Comparison of ENCODE assay signal across 9 mouse cellular contexts in genomic region chr7:116191138-116191537, GRCm38 (mm10).
DNase-seq lines count a peak whose midpoint lies in the region; ATAC-seq and TF ChIP-seq lines count a peak whose summit lies in the region.
"Had no signal": no experiment of that assay in that cellular context is flagged by ENCODE, and none has a peak within 500 bp of the region (broad histone marks: within the 10 kb centered on the region; RNA-seq: fewer than 3 reads in every experiment).

No protein-coding gene starts in this region.

- H3K27me3 ChIP-seq in heart, embryonic 11.5 days (ENCODE audit: control insufficient read depth, insufficient read depth, low read length), result no peaks in the 10 kb centered on the region
- no peaks in the 10 kb centered on the region for H3K27me3 ChIP-seq in C2C12 (ENCODE audit: control insufficient read depth, insufficient read depth, insufficient read length)
- H3K27me3 ChIP-seq in forebrain, embryonic 16.5 days (replicated peaks; ENCODE audit: control insufficient read depth, insufficient read depth, low read length), result no peaks in the 10 kb centered on the region
- H3K27me3 ChIP-seq: liver, embryonic 15.5 days had no signal

- peaks cover 84% of the 10 kb centered on the region for H3K4me1 ChIP-seq in heart, embryonic 11.5 days (ENCODE audit: control insufficient read depth, insufficient read depth, low read length)
- H3K4me1 ChIP-seq in forebrain, embryonic 16.5 days (replicated peaks; ENCODE audit: control insufficient read depth, insufficient read depth, low read length), result peaks cover 18% of the 10 kb centered on the region
- H3K4me1 ChIP-seq: liver, embryonic 15.5 days had no signal

- H3K4me2 ChIP-seq in heart, embryonic 11.5 days, result peak overlapping the region; percentile 7; the same call in 1 of the 2 replicates
- H3K4me2 ChIP-seq in forebrain, embryonic 16.5 days (ENCODE audit: low read length), result no peak overlapping the region
- H3K4me2 ChIP-seq: liver, embryonic 15.5 days had no signal

- H3K4me3 ChIP-seq in heart, embryonic 11.5 days (ENCODE audit: low read depth, low read length), result no peak overlapping the region
- H3K4me3 ChIP-seq in C2C12 (ENCODE audit: insufficient read depth, poor library complexity, severe bottlenecking), result no peak overlapping the region
- H3K4me3 ChIP-seq in forebrain, embryonic 16.5 days (replicated peaks; ENCODE audit: low read length), result no peak overlapping the region
- H3K4me3 ChIP-seq: liver, embryonic 15.5 days had no signal

- H3ac ChIP-seq in C2C12 (ENCODE audit: control insufficient read depth, insufficient read length, low read depth), result no peak overlapping the region

- WGBS in heart, embryonic 11.5 days (ENCODE audit: insufficient replicate concordance), result 13% methylated on average over 3 of the region's 3 CpGs
- WGBS in forebrain, embryonic 16.5 days, result 9% methylated on average over 3 of the region's 3 CpGs

- DNase-seq in heart, adult 8-10 months (ENCODE audit: low spot score), result no peak
- peak; percentile 67 for DNase-seq in mesoderm, embryonic 11.5 days (ENCODE audit: low read depth, low spot score)
- no peak for DNase-seq in cerebellum, adult 18-20 months
- no peak for DNase-seq in spleen, postnatal 4 days (ENCODE audit: low spot score in 2 of 2)
- DNase-seq in adipocyte (ENCODE audit: low spot score), result no peak

- no peaks in the 10 kb centered on the region for H3K79me3 ChIP-seq in C2C12 (ENCODE audit: low read depth)

- peak overlapping the region; percentile 77 for H3K27ac ChIP-seq in heart, embryonic 11.5 days (ENCODE audit: low read depth, low read length)
- no peak overlapping the region for H3K27ac ChIP-seq in forebrain, embryonic 16.5 days (ENCODE audit: low read length)
- H3K27ac ChIP-seq: liver, embryonic 15.5 days had no signal

- H3K9me3 ChIP-seq in heart, embryonic 11.5 days (replicated peaks; ENCODE audit: control insufficient read depth, low read length), result no peaks in the 10 kb centered on the region
- no peaks in the 10 kb centered on the region for H3K9me3 ChIP-seq in forebrain, embryonic 16.5 days (ENCODE audit: control insufficient read depth, low read length)
- H3K9me3 ChIP-seq: liver, embryonic 15.5 days had no signal

- no peak for TF ChIP-seq CTCF in C2C12 (IDR thresholded peaks at IDR 0.05; ENCODE audit: control insufficient read depth, insufficient read depth, insufficient read length)

- peak; percentile 62; the same call in 1 of the 2 replicates for ATAC-seq in heart, embryonic 11.5 days (replicated peaks; ENCODE audit: insufficient number of reproducible peaks, low FRiP score, low TSS enrichment)
- ATAC-seq in forebrain, embryonic 16.5 days, result peak; percentile 64

- no peaks in the 10 kb centered on the region for H3K79me2 ChIP-seq in C2C12 (ENCODE audit: control insufficient read depth, insufficient read depth)

- peaks cover 6% of the 10 kb centered on the region; the same call in 1 of the 2 replicates for H3K36me3 ChIP-seq in heart, embryonic 11.5 days (ENCODE audit: control insufficient read depth, insufficient read depth, low read length)
- no peaks in the 10 kb centered on the region for H3K36me3 ChIP-seq in C2C12 (ENCODE audit: control insufficient read depth, insufficient read depth)
- no peaks in the 10 kb centered on the region for H3K36me3 ChIP-seq in forebrain, embryonic 16.5 days (ENCODE audit: control insufficient read depth, insufficient read depth)
- H3K36me3 ChIP-seq: liver, embryonic 15.5 days had no signal

- no peak overlapping the region for H3K9ac ChIP-seq in heart, embryonic 11.5 days (ENCODE audit: low read depth, low read length)
- no peak overlapping the region for H3K9ac ChIP-seq in forebrain, embryonic 16.5 days (replicated peaks; ENCODE audit: low read depth, low read length)
- H3K9ac ChIP-seq: liver, embryonic 15.5 days had no signal

TF ChIP-seq in C2C12, 6 proteins besides CTCF, POLR2A, EP300 and RAD21:
- TF ChIP-seq MYOD1 (IDR thresholded peaks at IDR 0.05; ENCODE audit: control insufficient read depth, insufficient read length, low read depth), result peak; percentile 83
- TF ChIP-seq MAX (IDR thresholded peaks at IDR 0.05), result no peak
